Mouse (Mus musculus) cerebellum, adult 9-10 months (tissue): ENCODE results near the gene Mmp9.

Experiments used
- DNase-seq: peaks from one replicate; pipeline ENCODE4 v3.0.0; 2022

Gene Mmp9

DNA sequence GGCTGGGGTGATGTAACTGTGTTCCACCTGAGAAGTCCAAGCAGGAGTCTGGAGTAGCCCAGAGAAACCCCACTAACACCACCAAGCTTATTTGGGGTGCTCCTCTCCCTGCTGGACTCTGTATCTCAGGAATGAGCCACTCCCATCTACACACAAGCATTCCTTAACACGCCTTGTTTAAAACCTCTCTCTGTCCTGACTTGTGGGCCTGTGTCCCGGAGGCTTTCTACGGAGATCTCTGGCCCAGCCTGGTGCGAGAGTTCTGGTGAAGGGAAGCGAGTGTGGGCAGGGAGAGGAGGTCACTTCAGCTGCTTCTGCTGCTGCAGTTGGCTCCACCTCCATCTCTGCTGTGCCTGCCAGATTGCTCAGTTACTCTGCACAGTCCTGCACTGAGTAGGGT, 15.6 kb downstream of the Mmp9 start:
- DNase-seq: no peak

DNA sequence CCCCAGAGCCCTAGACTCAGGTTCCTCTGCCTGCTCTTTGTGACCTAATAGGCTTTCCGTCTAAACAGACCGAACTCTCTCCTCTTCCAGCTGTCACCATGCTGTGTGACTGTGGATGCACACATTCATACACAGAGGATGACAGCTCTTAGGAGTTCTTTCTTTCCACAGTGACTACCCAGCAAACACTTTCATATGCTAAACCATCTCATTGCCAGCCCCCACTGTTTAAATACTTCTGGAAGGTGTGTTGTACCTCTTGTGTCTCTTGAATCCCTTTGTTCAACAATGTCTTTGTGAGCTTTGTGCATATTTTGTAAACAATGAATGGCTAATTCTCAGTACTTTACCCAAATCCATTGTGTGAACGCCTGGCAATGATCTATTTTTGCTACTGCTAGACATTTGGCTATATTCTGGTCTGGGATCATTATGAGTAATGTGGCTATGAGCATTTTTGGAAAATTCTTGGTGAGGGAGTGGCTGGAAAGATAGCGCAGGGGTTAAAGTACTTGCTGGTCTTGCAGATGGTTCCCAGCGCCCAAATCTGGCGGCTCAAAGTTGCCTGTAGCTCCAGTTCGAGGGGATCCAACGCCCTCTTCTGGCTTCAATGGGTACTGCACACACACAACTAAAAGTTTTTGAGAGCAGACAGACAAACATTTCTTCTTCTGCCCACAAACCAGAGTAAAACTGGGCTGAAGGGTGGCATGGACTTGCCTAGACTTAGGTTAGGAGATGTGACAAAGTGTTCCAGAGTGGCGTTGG, 17.2 kb downstream of the Mmp9 start:
- no peak for DNase-seq

DNA sequence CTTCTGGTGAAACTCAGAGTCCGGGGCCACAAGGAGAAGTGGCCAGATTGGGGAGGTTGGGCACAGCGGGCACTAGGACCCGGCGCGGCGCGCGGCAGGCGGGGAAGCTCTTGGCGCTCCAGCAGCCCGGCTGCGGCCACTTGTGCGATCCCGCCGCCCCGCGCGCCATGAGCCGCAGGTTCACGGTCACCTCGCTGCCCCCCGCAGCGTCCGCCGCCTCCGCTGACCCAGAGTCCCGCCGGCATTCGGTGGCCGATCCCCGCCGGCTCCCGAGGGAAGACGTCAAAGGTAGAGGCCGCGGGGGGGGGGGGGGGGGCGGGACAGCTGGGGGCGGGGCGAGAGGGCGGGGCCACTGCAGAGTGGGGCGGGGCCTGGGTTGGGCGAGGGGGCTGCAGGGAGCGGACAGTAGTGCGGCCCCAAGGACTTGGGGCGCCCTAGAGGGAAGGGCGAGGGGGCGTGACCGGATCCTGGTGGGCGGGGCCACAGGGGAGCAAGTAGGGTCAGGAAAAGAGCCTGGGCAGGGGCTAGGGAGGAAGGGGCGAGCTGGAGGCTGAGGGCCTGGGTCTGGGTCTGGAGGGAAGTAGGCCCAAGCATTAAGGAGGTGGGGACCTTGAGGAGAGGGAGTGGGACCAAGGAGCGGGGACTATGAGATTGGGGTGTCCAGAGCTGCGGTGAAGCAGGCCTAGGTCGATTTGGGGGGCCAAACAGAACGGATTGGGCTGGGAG, 20.3 kb downstream of the Mmp9 start, which contains the start of gene Slc12a5:
Gene Slc12a5, plus strand, starts transcription at position 87 of the 726 bp plus-strand sequence.
- peak; percentile 76 for DNase-seq

GRCm38 (mm10) chr2:164961506-164962182, 21.1 kb downstream of the Mmp9 start:
- peak; percentile 85 for DNase-seq

DNA sequence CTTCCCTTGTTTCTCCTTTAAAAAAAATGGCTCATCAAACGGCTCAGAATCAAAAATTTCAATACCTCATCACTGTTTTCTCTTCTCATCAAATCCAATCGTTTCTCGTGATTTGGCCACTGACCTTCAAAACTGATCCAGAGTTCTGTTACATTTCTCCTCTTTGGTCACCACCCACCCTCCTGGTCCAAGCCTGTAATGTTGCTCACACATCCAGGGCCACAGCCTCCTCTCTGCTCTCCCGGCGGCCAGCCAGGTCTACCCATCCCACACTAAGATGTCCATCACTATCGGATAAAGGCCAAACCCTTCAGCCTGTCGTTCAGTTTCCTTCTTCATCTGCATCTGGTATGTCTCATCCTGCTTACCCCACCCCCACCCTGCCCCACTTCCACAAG, 21.6 kb downstream of the Mmp9 start:
- peak; percentile 56 for DNase-seq

DNA sequence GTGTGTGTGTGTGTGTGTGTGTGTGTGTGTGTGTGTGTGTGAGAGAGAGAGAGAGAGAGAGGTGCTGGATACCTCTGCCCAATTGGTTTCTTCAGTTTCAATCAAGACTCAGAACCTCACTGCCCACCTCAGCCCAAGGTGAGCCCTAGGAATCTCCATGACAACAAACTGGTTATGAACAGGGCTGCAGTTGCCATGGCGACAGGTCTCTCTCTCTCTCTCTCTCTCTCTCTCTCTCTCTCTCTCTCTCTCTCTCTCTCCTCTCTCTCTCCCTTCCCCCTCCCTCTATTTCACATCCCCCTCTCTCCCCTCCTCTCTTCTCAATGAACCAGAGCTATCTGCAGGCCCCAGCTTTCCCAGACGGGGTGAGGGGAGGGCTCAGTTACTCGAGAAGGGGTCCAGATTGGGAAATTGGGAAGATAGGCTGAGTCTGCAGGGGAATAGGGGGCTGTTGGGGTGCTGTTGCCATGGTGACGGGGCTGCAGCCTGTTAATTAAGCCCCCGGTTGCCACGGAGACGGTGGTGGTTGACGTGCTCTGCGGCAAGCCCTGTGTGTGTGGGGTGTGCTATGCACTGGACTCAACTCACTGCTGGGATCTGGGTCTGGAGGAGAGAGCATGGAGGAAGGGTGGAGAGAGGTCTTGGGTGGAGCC, 23.8 kb downstream of the Mmp9 start:
- peak; percentile 41 for DNase-seq

DNA sequence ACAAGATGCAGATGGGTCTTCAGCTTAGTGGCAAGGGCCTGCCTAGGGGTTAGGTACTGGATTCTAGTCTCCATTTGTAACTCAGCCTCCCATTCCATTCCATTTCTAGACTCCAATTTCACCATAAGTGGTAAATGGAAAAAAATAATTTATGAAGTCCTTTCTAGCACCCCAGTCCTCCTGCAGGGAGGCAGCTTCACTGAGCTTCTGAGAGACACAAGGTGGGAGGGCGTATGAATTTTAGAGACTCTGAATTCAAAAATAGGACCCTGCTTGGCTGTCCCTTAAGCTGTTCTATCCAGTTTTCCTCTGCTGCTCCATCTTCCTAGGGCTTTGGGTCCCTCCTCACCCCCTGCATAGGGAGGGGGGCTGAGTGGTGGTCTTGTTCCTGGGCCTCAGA, 24.4 kb downstream of the Mmp9 start:
- no peak for DNase-seq

DNA sequence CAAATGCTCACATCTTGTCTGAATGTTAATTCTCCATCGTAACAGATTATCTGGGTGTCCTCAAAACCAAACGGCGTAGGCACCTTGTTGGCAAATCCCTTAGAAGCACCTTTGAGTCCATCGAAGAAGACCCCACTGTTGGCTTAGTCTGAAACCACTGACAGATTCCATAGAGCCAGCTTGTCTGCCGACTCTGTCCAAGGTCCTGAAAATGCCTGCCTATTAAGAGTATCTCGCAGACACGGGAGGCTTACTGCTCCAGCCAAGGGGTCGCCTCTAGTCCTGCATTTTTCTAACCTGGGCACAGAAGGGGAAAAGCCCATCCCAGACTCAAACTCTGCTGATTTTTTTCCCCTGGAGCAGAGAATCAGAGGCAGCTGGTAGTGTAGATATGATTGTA, 25.8 kb downstream of the Mmp9 start:
- DNase-seq: peak; percentile 47

DNA sequence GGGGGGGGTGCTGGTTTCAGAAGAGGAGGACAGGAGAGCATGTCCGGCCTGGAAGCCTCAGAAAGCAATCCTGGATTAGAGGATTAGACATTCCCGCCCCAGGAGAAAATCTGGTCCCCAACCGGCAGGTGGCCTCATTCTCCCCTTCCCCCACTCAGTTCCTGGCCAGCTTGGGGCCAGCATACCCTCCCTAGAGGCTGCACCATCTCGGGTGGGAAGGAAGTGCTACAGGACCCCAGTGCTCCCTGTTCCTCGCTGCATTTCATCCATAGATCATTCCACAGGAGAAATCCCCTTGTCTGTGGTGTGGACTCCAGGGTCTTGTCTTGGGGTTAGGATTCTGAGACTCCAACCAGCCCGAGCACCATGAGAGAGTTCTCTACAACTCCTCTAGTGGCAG, 26.6 kb downstream of the Mmp9 start:
- peak; percentile 72 for DNase-seq

DNA sequence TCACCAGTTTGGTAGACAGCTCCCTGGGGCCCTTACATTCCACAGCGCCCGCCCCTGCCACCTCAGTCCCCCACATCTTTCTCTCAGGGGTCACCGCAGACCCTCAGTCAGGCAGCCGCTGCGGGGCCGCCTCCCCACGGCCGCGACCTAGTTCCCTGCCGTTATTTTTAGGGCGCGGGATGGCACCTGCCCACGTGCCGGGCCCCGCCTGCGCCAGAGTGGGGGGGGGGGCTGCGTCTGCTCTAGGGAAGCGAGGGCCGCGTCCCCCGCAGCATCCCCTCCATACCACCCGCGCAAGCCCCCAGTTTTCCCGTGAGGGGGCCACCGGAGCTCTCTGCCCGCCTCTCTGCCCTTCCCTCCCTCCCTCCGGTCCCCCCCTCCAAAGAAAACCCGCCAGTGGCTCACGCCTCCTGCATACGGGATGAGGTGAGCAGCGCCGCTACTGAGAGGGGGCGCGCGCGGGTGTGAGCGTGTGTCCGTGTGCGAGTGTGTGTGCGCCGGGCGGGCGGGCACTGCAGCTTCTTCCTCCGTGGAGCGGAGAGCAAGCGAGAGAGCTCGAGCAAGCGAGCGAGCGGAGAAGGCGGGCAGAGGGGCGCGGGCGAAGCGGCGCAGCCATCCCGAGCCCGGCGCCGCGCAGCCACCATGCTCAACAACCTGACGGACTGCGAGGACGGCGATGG, 27.3 kb downstream of the Mmp9 start:
- DNase-seq: peak; percentile 86

DNA sequence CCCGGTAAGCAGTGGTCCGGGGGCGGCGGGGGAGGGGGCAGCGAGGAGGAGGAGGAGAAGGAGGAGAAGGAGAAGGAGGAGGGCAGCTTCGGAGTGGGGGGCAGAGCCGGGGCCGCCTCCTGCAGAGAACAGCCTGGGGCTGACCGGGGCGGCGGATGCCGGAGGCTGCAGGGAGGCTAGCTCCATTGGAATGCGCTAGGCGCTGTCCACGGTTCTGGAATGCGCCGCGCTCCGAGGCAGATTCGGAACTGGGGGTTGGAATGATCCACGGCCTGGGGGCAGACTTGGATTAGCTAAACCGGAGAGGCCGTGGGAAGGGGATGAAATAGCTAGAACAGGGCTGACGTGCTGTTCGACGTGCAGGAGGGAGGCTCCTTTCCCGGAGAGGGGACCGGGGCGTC, 27.9 kb downstream of the Mmp9 start:
- peak; percentile 73 for DNase-seq

GRCm38 (mm10) chr2:164969348-164969781, 28.8 kb downstream of the Mmp9 start:
- peak; percentile 73 for DNase-seq

- DNase-seq: peak; percentile 87
Measured at GRCm38 (mm10) chr2:164970631-164971196, 30.1 kb downstream of the Mmp9 start.

- no peak for DNase-seq
Measured at GRCm38 (mm10) chr2:164972646-164973045, 32.1 kb downstream of the Mmp9 start.

DNA sequence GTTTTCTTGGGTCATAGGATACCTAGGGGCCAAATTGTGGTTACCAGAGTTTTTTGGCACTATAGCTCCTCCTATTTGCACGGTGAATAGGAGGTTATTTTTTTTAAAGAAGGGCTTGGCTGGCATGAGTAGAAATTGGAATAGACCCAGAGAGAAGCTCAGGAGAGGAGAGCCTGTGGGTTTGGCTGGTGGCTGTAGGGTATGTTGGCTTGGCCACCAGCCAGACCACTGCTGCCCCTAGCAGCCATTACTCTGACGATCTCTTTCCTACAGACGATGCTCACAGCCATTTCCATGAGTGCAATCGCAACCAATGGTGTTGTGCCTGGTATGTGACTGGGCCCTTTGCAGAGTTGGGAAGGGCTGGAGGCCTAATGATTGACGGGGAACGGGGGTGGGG, 35.0 kb downstream of the Mmp9 start:
- peak; percentile 63 for DNase-seq

DNA sequence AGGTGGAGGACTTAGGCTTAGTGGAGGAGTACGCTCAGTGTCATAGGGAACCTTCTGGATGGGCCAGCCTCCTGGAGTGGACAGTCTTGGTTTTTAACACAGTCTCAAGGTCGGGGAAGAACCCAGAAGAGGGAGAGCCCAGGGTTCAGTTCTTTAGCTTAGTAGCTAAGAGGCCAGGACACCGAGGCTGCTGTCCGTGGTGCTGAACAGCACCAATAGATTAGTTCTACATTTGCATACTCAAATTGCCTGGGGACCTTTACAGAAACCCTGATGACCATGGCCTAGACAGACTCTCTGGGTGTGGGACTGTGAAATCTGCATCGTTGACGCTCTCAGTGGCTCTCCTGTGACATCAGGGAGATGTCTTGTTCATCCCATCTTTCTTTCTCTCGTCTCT, 39.2 kb downstream of the Mmp9 start:
- DNase-seq: no peak

DNA sequence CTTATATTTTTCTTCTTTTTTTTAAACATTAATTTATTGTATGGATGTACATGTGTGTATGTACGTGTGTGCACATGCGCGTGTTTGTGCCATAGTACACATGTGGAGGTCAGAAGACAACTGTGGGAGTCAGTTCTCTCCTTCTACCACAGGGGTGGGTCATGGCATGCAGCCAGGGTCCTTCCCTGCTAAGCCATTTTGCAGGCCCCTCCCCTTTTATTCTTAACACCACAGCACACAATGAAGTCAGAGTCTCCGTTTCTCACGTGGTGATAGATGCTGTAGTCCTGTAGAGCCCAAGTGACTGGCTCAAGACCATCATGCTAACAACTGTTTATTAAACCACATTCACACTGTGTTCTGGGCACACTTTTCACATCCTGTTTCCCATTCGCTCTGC, 45.4 kb downstream of the Mmp9 start:
- peak; percentile 60 for DNase-seq

- DNase-seq: peak; percentile 87
Measured at GRCm38 (mm10) chr2:164986371-164987027, 45.9 kb downstream of the Mmp9 start.

DNA sequence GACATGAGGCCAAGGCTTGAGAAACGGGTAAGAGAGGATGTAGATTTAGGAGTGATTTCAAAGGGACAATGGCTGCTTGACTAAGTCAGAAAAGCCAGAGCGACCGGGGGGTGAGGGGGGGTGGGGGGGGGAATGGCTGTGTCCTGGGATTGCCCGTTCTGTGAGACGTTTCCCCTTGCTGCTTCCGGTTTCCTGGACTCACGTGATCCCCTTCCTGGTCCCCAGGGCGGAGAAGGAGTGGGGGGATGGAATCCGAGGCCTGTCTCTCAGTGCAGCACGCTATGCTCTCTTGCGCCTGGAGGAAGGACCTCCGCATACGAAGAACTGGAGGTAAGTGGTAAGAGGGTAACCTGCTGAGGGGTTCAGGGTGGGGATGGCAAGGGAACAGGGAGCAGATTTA, 48.2 kb downstream of the Mmp9 start:
- no peak for DNase-seq

- DNase-seq: peak; percentile 25
Measured at GRCm38 (mm10) chr2:164991111-164991510, 50.5 kb downstream of the Mmp9 start.

DNA sequence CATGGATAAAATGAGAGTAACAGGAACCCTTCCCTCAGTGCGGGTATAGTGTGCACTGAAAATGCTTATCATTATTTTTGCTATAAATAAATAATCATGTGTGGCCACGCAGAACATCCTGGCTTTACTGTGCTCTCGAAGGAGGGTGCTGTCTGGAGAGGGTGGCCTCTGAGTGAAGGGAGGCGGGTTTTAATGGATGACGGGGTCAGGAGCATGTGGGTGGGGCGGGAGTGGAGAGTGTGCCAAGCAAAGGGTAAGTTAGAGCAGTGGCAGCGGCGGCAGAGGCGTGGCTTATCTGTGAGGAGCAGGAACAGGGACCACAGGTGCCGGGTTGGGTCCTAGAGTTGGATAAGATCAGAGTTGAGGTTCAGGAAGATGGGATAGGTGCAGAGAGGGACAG, 51.2 kb downstream of the Mmp9 start:
- DNase-seq: peak; percentile 33

- DNase-seq: peak; percentile 68
Measured at GRCm38 (mm10) chr2:164994156-164994555, 53.6 kb downstream of the Mmp9 start.
